Mouse (Mus musculus) spleen, adult 2 months (tissue): ENCODE measurements around the gene Fam243.

Source experiments
- CTCF ChIP-seq: fragments of 200-500 bp; IDR thresholded peaks from 2 replicates; pipeline ENCODE4 v1.5.1; 2011; ENCODE audit warnings: mild to moderate bottlenecking, inconsistent platforms; ENCODE audit not compliant: insufficient read depth, insufficient read length, insufficient replicate concordance; ENCODE audit errors: extremely low read depth
- POLR2A ChIP-seq: fragments of 200-500 bp; IDR thresholded peaks from 2 replicates; pipeline ENCODE4 v1.6.1; 2011; ENCODE audit warnings: low read depth, low read length, inconsistent platforms

GRCm38 (mm10) chr16:92358734-92359133, 37.5 kb upstream of the Fam243 start:
- TF ChIP-seq CTCF (no peak), POLR2A (no peak)
